Mouse (Mus musculus): ENCODE results near the gene Rbm20. TPM values are rescaled to one million over a fixed set of nuclear protein-coding genes. Genes with fewer than 3 reads are reported as not detected.
A peak's percentile ranks its signal among the peaks of the same experiment; 100 is the strongest.

Rbm20 gene
- polyA plus RNA-seq, 1 experiment from 2014 or later: 5.1 TPM

DNA sequence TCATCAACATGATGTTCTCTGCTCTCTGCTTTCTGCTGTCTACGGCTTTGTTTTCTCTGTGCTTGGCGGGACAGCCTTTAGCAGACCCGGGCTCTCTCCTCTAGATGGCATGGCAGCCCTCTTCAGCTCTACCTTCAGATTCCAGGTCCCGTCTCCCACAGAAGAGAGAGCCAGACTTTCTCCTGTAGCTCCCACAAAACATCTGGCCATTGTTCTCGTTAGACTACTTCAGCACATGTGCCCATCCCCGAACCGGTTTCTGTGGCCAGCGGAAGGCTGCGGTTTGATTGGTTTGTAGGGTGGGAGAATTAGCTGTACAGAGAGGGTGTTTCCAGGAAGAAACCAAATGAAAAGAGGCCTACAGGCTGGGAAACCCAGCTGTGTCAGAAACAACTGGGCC is 161.7 kb downstream of the Rbm20 start:
- Histone ChIP-seq H3K27ac (0 out of 2 replicates have a peak overlapping the region, but pooled peaks have one; percentile 12), H3K4me2 (no peak overlapping the region), H3K4me3 (replicated peaks) (no peak overlapping the region), H3K9ac (replicated peaks) (no peak overlapping the region), H3K27me3 (0 out of 2 replicates have a peak, but pooled peaks cover 3% of the 10 kb centered on the region), H3K4me1 (replicated peaks) (peaks cover 23% of the 10 kb centered on the region), H3K36me3 (no peaks in the 10 kb centered on the region), H3K9me3 (no peaks in the 10 kb centered on the region)
- WGBS: 44% methylated on average over 9 of the region's 9 CpGs
- ATAC-seq (ENCODE audit: insufficient number of reproducible peaks, insufficient read depth, low FRiP score, low TSS enrichment, low read depth): 0 out of 2 replicates have a peak, but pooled peaks have one; percentile 28

DNA sequence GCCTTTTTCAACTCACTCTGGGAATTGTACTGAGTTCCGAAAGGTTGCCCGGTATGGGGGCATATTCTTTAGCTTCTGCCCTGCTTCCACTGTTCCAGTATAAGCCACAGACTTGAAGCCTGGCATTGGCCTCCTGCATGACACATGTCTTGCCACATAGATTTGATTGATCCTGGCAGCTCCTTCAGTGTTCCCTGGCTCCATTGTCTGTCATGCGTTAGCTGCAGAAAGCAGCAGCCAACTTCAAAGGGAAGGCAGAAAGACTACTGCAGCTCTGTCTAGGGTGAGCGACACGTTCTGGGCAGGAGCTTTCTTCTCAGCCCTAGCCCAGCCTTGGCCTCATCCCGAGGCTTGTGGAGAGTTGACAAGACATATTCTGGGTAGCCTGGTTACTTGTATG is 162.7 kb downstream of the Rbm20 start:
- Histone ChIP-seq H3K4me2 (no peak overlapping the region), H3K27ac (no peak overlapping the region), H3K36me3 (no peaks in the 10 kb centered on the region), H3K4me3 (replicated peaks) (no peak overlapping the region), H3K27me3 (0 out of 2 replicates have a peak, but pooled peaks cover 3% of the 10 kb centered on the region), H3K9ac (replicated peaks) (no peak overlapping the region), H3K4me1 (replicated peaks) (peaks cover 20% of the 10 kb centered on the region), H3K9me3 (no peaks in the 10 kb centered on the region)
- WGBS: 54% methylated on average over 6 of the region's 6 CpGs
- no peak for ATAC-seq (ENCODE audit: insufficient number of reproducible peaks, insufficient read depth, low FRiP score, low TSS enrichment, low read depth)

DNA sequence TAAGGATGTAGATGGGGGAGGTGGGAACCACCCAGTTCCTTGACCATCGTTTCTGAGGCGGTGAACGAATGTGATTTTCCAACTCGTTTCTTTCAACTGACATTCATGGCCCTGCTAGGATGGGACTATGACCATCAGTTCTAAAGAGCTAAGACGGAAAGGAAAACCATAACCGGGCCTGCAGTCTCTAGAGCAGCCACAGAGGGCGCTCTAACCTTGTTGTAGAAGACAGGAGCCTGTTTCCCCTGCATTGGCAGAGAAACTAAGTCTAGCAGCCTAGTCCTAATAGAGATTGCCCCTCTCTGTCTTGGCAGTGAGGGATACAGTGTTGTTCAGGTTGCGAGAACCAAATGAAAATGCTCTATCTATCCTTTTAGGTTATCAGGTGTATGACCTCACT is 164.8 kb downstream of the Rbm20 start:
- Histone ChIP-seq H3K27ac (no peak overlapping the region), H3K9me3 (no peaks in the 10 kb centered on the region), H3K9ac (replicated peaks) (no peak overlapping the region), H3K36me3 (no peaks in the 10 kb centered on the region), H3K4me1 (replicated peaks) (peaks cover 13% of the 10 kb centered on the region), H3K4me2 (no peak overlapping the region), H3K4me3 (replicated peaks) (no peak overlapping the region), H3K27me3 (0 out of 2 replicates have a peak, but pooled peaks cover 3% of the 10 kb centered on the region)
- no peak for ATAC-seq (ENCODE audit: insufficient number of reproducible peaks, insufficient read depth, low FRiP score, low TSS enrichment, low read depth)
- 68% methylated on average over 8 of the region's 8 CpGs for WGBS

DNA sequence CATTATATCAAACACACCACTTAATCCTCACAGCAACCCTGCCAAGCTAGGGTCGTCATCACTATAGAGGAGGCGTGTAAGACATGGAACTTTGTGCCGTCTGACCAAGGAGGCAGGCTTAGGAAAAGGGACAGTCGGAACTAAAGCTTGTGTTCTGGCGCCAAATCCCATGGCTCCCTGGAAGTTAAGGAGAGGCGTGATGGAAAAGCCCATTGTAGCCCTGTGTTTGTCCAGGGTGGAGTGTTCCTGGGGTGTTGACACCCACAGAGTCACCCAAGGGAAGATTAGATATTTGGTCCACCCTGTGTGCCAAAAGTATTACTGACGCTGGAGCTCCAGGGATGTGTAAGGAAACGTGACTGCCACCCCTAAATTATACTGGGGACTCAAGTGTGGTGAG is 166.9 kb downstream of the Rbm20 start:
- ATAC-seq (ENCODE audit: insufficient number of reproducible peaks, insufficient read depth, low FRiP score, low TSS enrichment, low read depth): no peak
- H3K4me3 ChIP-seq (replicated peaks): no peak overlapping the region
- 0 out of 2 replicates have a peak, but pooled peaks cover 3% of the 10 kb centered on the region for H3K27me3 ChIP-seq
- H3K9ac ChIP-seq (replicated peaks): no peak overlapping the region
- H3K4me2 ChIP-seq: no peak overlapping the region
- peaks cover 5% of the 10 kb centered on the region; the same call in 1 of the 2 replicates for H3K4me1 ChIP-seq (replicated peaks)
- no peaks in the 10 kb centered on the region for H3K9me3 ChIP-seq
- H3K27ac ChIP-seq: no peak overlapping the region
- H3K36me3 ChIP-seq: no peaks in the 10 kb centered on the region
- WGBS: 90% methylated on average over 8 of the region's 8 CpGs

DNA sequence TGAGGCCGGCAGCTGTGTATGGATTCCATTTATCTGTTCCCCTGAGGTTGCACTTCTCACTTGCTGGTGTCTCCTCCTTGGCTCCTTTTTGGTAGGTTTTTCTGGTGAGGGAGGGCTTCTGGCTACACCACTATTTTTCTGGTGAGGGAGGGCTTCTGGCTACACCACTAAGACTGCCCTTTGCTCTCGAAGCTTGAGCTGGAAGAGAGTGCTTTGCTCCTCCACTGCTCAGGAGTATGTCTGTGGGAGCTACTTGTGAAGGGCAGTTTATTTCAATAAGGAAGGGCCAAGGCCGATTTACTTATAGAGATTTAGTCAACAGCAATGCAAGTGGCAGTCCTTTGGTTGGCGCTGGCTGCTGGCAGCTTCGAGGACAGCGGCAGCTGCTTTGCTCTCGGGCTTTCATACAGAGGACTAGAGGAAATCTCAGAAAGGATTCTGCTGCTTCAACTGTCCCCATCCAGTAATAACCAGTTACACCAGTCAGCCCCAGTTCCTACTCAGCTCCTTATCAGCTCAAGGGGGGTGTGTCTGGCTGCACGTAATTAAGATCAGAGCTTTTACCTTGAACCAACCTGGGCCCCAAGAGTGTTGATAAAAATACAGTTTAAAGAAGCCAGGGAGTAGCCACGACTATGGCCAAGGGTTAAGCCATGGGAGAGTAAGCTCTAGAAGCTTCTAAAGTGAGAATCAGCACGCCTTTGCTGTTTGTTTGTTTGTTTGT is 171.3 kb downstream of the Rbm20 start:
- WGBS: 84% methylated on average over 10 of the region's 10 CpGs
- no peak overlapping the region for H3K27ac ChIP-seq
- no peak for ATAC-seq (ENCODE audit: insufficient number of reproducible peaks, insufficient read depth, low FRiP score, low TSS enrichment, low read depth)
- H3K27me3 ChIP-seq: no peaks in the 10 kb centered on the region
- peaks cover 36% of the 10 kb centered on the region for H3K4me1 ChIP-seq (replicated peaks)
- no peaks in the 10 kb centered on the region for H3K36me3 ChIP-seq
- H3K4me3 ChIP-seq (replicated peaks): no peak overlapping the region
- no peak overlapping the region for H3K9ac ChIP-seq (replicated peaks)
- H3K9me3 ChIP-seq: no peaks in the 10 kb centered on the region
- no peak overlapping the region for H3K4me2 ChIP-seq

DNA sequence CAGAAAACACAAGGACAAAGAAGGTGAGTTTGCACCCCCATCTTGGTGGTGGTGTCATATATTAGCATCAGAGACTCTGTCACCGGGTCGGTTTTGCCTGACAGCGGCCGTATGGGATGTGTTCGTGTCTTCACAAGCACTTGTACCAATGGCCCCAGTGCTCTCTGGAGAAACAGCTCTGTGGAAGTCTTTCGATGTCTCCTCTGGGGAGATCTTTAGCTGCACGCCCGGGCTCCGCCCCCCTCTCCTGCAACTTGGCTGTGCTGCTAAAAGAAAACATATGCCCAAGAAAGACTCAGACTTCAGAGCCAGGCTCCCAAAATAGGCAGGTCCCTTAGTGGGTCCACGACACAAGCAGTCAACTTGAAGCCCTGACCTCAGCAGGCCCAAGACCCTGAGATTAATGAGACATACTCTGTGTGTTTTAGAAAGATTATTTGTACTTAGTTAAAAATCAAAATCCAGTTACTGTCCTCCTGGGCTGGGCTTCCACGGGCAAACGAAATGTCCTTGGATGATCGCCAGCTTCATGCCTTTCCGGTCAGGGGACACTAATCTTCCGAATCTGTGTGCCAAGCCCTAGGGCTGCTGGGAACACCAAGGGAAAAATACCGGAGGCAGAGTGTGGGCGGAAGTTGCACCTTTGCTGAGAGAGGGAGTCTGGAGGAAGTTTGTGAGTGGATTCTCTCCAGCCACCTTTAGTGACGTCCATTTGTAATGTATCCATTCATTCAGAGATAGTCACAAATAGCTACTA is 173.2 kb downstream of the Rbm20 start:
- 0 out of 2 replicates have a peak, but pooled peaks have one; percentile 26 for ATAC-seq (ENCODE audit: insufficient number of reproducible peaks, insufficient read depth, low FRiP score, low TSS enrichment, low read depth)

DNA sequence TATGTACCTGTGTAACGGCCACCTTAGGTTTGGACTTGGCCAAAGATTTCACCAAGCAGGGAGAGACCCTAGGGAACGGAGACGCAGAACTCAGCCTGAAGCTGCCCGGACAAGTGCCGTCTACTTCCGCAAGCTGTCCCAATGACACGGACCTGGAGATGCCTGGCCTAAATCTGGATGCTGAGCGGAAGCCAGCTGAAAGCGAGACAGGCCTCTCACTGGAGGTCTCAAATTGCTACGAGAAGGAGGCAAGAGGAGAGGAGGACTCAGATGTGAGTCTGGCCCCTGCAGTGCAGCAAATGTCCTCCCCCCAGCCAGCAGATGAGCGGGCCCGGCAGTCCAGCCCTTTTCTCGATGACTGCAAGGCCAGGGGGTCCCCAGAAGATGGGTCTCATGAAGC is 174.2 kb downstream of the Rbm20 start:
- Histone ChIP-seq H3K9ac (replicated peaks) (no peak overlapping the region), H3K4me3 (replicated peaks) (no peak overlapping the region), H3K4me1 (replicated peaks) (peaks cover 43% of the 10 kb centered on the region), H3K9me3 (no peaks in the 10 kb centered on the region), H3K4me2 (no peak overlapping the region), H3K36me3 (no peaks in the 10 kb centered on the region), H3K27ac (0 out of 2 replicates have a peak overlapping the region, but pooled peaks have one; percentile 35), H3K27me3 (no peaks in the 10 kb centered on the region)
- ATAC-seq (ENCODE audit: insufficient number of reproducible peaks, insufficient read depth, low FRiP score, low TSS enrichment, low read depth): no peak
- 79% methylated on average over 13 of the region's 13 CpGs for WGBS

More for the DNA sequence above, 173.2 kb downstream of the Rbm20 start:
- WGBS: 34% methylated on average over 18 of the region's 18 CpGs
- H3K27ac ChIP-seq: peak overlapping the region; percentile 80
- no peak overlapping the region for H3K9ac ChIP-seq (replicated peaks)
- no peaks in the 10 kb centered on the region for H3K27me3 ChIP-seq
- H3K9me3 ChIP-seq: no peaks in the 10 kb centered on the region
- H3K4me2 ChIP-seq: peak overlapping the region; percentile 39
- no peak overlapping the region for H3K4me3 ChIP-seq (replicated peaks)
- H3K36me3 ChIP-seq: no peaks in the 10 kb centered on the region
- H3K4me1 ChIP-seq (replicated peaks): peaks cover 43% of the 10 kb centered on the region

DNA sequence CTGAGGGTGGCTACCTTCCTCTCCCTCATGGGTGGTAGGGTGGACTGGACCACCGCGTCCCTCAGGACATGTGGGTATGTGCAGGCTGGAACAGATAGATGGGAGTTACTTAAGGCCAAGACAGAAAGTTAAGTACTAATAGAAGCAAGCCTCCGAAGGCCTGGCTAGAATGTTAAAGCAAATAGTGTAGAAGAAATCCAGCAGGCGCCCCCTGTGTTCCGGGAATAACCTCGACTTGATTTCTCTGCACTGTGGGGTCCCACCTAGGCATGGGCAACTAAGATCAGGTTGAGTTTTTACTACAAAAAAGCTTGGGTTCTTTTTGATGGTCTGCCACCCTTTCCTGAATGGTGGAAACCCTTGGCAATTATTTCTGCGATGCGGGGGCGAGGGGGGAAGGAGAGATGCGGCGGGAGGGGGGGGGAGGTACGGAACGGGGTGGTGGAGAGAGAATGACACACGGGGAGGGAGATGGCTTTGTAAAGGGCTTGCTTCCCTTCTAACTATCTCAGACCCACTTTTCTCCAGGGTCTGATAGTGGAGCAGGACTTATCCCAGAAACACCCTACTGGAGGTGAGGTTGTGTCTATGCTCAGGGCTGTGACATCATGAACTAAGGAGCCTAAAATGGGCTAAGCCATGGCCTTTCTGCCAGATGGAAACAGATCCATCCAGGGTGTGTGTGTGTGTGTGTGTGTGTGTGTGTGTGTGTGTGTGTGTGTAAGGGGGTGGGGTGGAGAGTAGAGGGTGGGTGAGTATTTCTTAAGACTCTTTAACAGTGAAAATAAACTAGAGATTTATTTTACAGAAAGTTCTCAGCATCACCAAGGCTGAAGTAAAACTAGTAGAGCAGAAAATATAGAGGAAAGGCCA is 175.0 kb downstream of the Rbm20 start:
- no peak for ATAC-seq (ENCODE audit: insufficient number of reproducible peaks, insufficient read depth, low FRiP score, low TSS enrichment, low read depth)
- no peak overlapping the region for H3K9ac ChIP-seq (replicated peaks)
- H3K4me1 ChIP-seq (replicated peaks): peaks cover 49% of the 10 kb centered on the region
- 85% methylated on average over 14 of the region's 14 CpGs for WGBS
- peak overlapping the region; percentile 4; the same call in 1 of the 2 replicates for H3K4me2 ChIP-seq
- no peaks in the 10 kb centered on the region for H3K9me3 ChIP-seq
- peak overlapping the region; percentile 80 for H3K27ac ChIP-seq
- no peaks in the 10 kb centered on the region for H3K27me3 ChIP-seq
- H3K36me3 ChIP-seq: no peaks in the 10 kb centered on the region
- no peak overlapping the region for H3K4me3 ChIP-seq (replicated peaks)

DNA sequence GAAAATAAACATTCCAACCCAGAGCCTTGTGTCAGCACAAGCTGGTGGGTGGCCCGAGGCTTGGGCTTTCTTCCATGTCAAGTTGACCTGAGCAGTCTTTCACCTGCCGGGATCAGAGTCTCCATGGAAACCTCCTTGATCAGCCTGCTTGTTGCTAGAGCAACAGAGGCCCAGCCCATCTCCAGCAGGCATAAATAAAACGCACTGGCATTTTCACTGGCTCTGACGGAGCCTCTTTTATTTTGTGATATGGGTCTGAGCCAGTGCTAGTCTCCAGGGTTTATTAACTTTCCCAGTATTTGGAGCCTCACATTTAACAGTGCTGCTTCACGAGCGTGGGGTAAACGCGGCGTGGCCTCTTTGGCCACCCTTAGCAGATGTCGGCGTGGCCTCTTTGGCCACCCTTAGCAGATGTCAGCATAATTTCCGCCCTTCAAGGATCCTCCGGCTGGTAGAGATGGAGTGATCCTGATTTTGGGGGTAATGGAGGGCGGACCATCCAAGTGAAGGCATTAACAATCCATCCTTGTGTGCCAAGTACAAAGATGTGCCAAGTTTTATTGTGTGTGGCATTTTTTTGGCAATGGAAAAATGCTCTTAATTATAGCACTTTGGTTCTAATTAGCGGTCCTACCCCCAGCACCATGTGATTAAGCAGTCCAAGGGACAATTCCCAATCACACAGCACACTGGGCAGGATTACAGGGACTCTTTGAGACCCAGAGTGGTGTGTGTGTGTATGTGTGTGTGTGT is 175.8 kb downstream of the Rbm20 start:
- Histone ChIP-seq H3K27ac (peak overlapping the region; percentile 80), H3K4me1 (replicated peaks) (peaks cover 57% of the 10 kb centered on the region), H3K9ac (replicated peaks) (no peak overlapping the region), H3K36me3 (no peaks in the 10 kb centered on the region), H3K4me2 (peak overlapping the region; percentile 4), H3K9me3 (no peaks in the 10 kb centered on the region), H3K4me3 (replicated peaks) (no peak overlapping the region), H3K27me3 (no peaks in the 10 kb centered on the region)
- WGBS: 34% methylated on average over 15 of the region's 15 CpGs
- ATAC-seq (ENCODE audit: insufficient number of reproducible peaks, insufficient read depth, low FRiP score, low TSS enrichment, low read depth): peak; percentile 74; the same call in 1 of the 2 replicates

DNA sequence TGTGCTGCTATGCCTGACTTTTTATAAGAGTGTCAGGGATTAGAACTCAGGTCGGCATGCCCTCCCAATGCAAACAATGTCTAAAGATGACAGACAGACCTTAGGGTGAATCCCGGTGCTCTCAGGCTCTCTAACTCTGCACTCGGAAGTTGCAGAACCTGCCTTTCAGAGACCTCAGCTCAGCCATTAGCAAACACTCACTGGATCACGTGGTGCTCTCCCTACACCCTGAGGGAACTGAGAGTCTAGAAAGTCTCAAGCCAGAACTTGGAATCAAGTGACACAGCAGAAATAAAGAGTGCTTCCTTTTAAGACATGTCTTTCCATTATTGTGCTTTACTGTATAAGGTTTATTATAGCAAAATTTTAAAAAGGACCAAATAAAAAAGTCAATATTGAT is 177.9 kb downstream of the Rbm20 start:
- H3K4me2 ChIP-seq: no peak overlapping the region
- no peak overlapping the region for H3K4me3 ChIP-seq (replicated peaks)
- H3K9ac ChIP-seq (replicated peaks): no peak overlapping the region
- H3K27me3 ChIP-seq: no peaks in the 10 kb centered on the region
- H3K36me3 ChIP-seq: no peaks in the 10 kb centered on the region
- no peaks in the 10 kb centered on the region for H3K9me3 ChIP-seq
- H3K4me1 ChIP-seq (replicated peaks): peaks cover 70% of the 10 kb centered on the region
- 70% methylated on average over 4 of the region's 4 CpGs for WGBS
- H3K27ac ChIP-seq: no peak overlapping the region
- no peak for ATAC-seq (ENCODE audit: insufficient number of reproducible peaks, insufficient read depth, low FRiP score, low TSS enrichment, low read depth)

All from limb, embryonic 12.5 days (tissue).